Mouse (Mus musculus) embryonic fibroblast, embryonic 13.5 days (primary cell): ENCODE measurements at regions not wholly inside any gene's neighbourhood (a gene's known extent, or its start where the extent isn't known, plus 50 kb on each side); places are given as distances from the start of the nearest gene placed in this dataset.

ENCODE experiments used
- CTCF ChIP-seq: IDR thresholded peaks from 2 replicates; pipeline ENCODE4 v1.5.1; 2011; ENCODE audit warnings: mild to moderate bottlenecking, control low read depth, low read length, moderate library complexity, borderline replicate concordance; ENCODE audit not compliant: insufficient read depth
- POLR2A ChIP-seq: IDR thresholded peaks from 2 replicates; pipeline ENCODE4 v1.6.1; 2011; ENCODE audit warnings: low read depth, mild to moderate bottlenecking, control low read depth, low read length, moderate library complexity

DNA sequence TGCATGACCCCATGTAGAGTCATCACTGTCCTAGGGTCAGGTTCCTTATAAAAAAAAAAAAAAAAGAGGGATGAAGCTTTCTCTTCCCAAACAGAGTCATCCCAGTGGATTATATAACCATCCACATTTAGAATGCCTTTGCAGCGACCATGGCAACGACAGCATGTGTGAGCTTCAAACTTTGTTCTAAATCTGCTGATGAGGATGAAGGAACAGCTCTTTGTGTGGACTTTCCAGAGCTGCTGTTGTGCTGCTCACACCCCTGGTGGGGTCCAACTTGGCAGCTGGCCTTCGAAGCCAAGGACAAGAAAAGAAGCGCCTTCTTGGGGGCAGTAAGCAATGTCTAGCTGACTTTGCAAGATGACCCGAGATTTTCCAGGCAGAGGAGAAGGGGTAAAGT lies 115.6 kb upstream of the Ptprt start:
- TF ChIP-seq CTCF (no peak), POLR2A (no peak)
